Mouse (Mus musculus) limb, embryonic 15.5 days (tissue): ENCODE measurements around the gene Apobr. TPM values are rescaled to one million over a fixed set of nuclear protein-coding genes. Genes with fewer than 3 reads are reported as not detected.

Experiments used
- ATAC-seq: fragments of 200-750 bp; cut with Nextera tagmentation; 2 replicates; pipeline ENCODE4 v1.8.0; 2017; ENCODE audit warnings: low read depth, moderate TSS enrichment; ENCODE audit not compliant: insufficient number of reproducible peaks, low FRiP score, low TSS enrichment
- H3K27ac ChIP-seq: fragments of 300-500 bp; sonication (generic); 2 replicates; pipeline ENCODE4 v1.5.1; 2015; ENCODE audit warnings: moderate library complexity, mild to moderate bottlenecking, inconsistent platforms
- H3K27me3 ChIP-seq: fragments of 300-500 bp; sonication (generic); 2 replicates; pipeline ENCODE4 v1.6.1; 2015; ENCODE audit warnings: inconsistent platforms
- H3K36me3 ChIP-seq: fragments of 300-500 bp; sonication (generic); 2 replicates; pipeline ENCODE4 v1.6.1; 2015; ENCODE audit warnings: inconsistent platforms
- H3K4me1 ChIP-seq: fragments of 300-500 bp; sonication (generic); 2 replicates; pipeline ENCODE4 v1.6.1; 2015; ENCODE audit warnings: inconsistent platforms
- H3K4me2 ChIP-seq: fragments of 300-500 bp; sonication (generic); 2 replicates; pipeline ENCODE4 v1.6.1; 2015; ENCODE audit warnings: mild to moderate bottlenecking, inconsistent platforms
- H3K4me3 ChIP-seq: fragments of 300-500 bp; sonication (generic); 2 replicates; pipeline ENCODE4 v1.5.1; 2015; ENCODE audit warnings: mild to moderate bottlenecking, inconsistent platforms
- H3K9ac ChIP-seq: fragments of 300-500 bp; sonication (generic); 2 replicates; pipeline ENCODE4 v1.6.1; 2015; ENCODE audit warnings: inconsistent platforms
- H3K9me3 ChIP-seq: fragments of 300-500 bp; sonication (generic); 2 replicates; pipeline ENCODE4 v1.6.1; 2016; ENCODE audit warnings: inconsistent platforms
- WGBS: fragments of 180-500 bp; shearing (Covaris S2); methylation state at CpG from one replicate; pipeline ENCODE4 v1.1.7; 2015; 5-methylcytosine and 5-hydroxymethylcytosine counted together
- polyA plus RNA-seq: library from polyadenylated mRNA; unstranded; fragments of >200 nt; fragmentation: Nextera tagmentation; extraction: Ambion mirVana; gene quantifications from 2 replicates; pipeline ENCODE4 v1.2.1, GENCODE M21; 2015

Gene Apobr
- polyA plus RNA-seq, 1 experiment from 2014 or later: 0.79 TPM

- WGBS: 86% methylated on average over 6 of the region's 6 CpGs
- Histone ChIP-seq H3K36me3 (peaks cover 21% of the 10 kb centered on the region), H3K9ac (no peak overlapping the region), H3K4me2 (no peak overlapping the region), H3K27ac (no peak overlapping the region), H3K4me1 (peaks cover 17% of the 10 kb centered on the region), H3K9me3 (no peaks in the 10 kb centered on the region), H3K4me3 (no peak overlapping the region), H3K27me3 (peaks cover 4% of the 10 kb centered on the region; the same call in 1 of the 2 replicates)
- ATAC-seq: no peak
These were observed 3.1 kb upstream of the Apobr start for GRCm38 (mm10) chr7:126581661-126582060.

- no peaks in the 10 kb centered on the region for H3K9me3 ChIP-seq
- peaks cover 14% of the 10 kb centered on the region for H3K36me3 ChIP-seq
- H3K4me2 ChIP-seq: peak overlapping the region; percentile 88
- ATAC-seq: peak; percentile 30
- peak overlapping the region; percentile 40 for H3K9ac ChIP-seq
- H3K4me1 ChIP-seq: peaks cover 20% of the 10 kb centered on the region
- WGBS: 2% methylated on average over 20 of the region's 20 CpGs
- peak overlapping the region; percentile 61 for H3K4me3 ChIP-seq
- peaks cover 8% of the 10 kb centered on the region; the same call in 1 of the 2 replicates for H3K27me3 ChIP-seq
- peak overlapping the region; percentile 91 for H3K27ac ChIP-seq
These were observed 2.0 kb upstream of the Apobr start for GRCm38 (mm10) chr7:126582759-126583158.

- WGBS: under 1% methylated on average over 22 of the region's 22 CpGs
These were observed 1.5 kb upstream of the Apobr start for GRCm38 (mm10) chr7:126583251-126583709.

DNA sequence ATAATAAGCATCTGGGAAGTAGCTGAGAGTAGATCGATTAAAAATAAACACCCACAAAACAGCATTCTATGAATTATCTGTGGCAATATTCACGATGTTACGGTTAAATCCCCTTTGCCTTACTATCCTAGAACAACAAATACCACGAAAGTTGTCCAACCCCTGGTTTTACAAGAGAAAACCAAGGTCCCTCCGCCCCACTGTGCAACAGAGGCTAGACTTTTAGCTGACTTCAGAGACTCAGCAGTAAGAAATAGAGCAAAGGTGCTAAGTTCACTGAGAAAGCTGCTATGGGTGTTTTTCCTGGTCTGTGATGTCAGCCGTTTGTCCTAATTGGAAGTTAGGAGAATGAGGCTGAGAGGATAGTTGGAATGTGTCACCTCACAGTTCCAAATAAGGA lies 981 bp upstream of the Apobr start:
- peaks cover 25% of the 10 kb centered on the region for H3K4me1 ChIP-seq
- no peak overlapping the region for H3K9ac ChIP-seq
- H3K4me3 ChIP-seq: peak overlapping the region; percentile 61
- H3K4me2 ChIP-seq: peak overlapping the region; percentile 88
- ATAC-seq: no peak
- H3K9me3 ChIP-seq: no peaks in the 10 kb centered on the region
- WGBS: 53% methylated on average over 6 of the region's 6 CpGs
- H3K27me3 ChIP-seq: peaks cover 8% of the 10 kb centered on the region; the same call in 1 of the 2 replicates
- peak overlapping the region; percentile 91 for H3K27ac ChIP-seq
- peaks cover 5% of the 10 kb centered on the region for H3K36me3 ChIP-seq

More at GRCm38 (mm10) chr7:126583251-126583709, 1.5 kb upstream of the Apobr start:
- H3K27ac ChIP-seq: peak overlapping the region; percentile 91
- no peaks in the 10 kb centered on the region for H3K9me3 ChIP-seq
- H3K4me2 ChIP-seq: peak overlapping the region; percentile 88
- peak overlapping the region; percentile 61 for H3K4me3 ChIP-seq
- H3K36me3 ChIP-seq: peaks cover 10% of the 10 kb centered on the region
- peak; percentile 84; the same call in 1 of the 2 replicates for ATAC-seq
- H3K27me3 ChIP-seq: peaks cover 8% of the 10 kb centered on the region; the same call in 1 of the 2 replicates
- peak overlapping the region; percentile 40 for H3K9ac ChIP-seq
- peaks cover 25% of the 10 kb centered on the region for H3K4me1 ChIP-seq

- 69% methylated on average over 6 of the region's 6 CpGs for WGBS
These were observed 975 bp downstream of the Apobr start, which contains the start of gene Cln3 for GRCm38 (mm10) chr7:126585717-126586116. Gene Cln3 (minus strand): TSS chr7:126585817.

GRCm38 (mm10) chr7:126586839-126587238 lies 2.1 kb downstream of the Apobr start:
- WGBS: 54% methylated on average over 8 of the region's 8 CpGs
- H3K9ac ChIP-seq: no peak overlapping the region
- no peak for ATAC-seq

More at GRCm38 (mm10) chr7:126585717-126586116, 975 bp downstream of the Apobr start, which contains the start of gene Cln3:
- no peak for ATAC-seq
- Histone ChIP-seq H3K4me3 (no peak within 1 kb of the TSS), H3K9ac (no peak within 1 kb of the TSS), H3K9me3 (no peaks in the 10 kb centered on the region), H3K27ac (no peak within 1 kb of the TSS), H3K4me2 (no peak within 1 kb of the TSS), H3K36me3 (0 out of 2 replicates have a peak, but pooled peaks cover 4% of the 10 kb centered on the region), H3K4me1 (peaks cover 25% of the 10 kb centered on the region), H3K27me3 (peaks cover 8% of the 10 kb centered on the region; the same call in 1 of the 2 replicates)

GRCm38 (mm10) chr7:126587779-126588178 lies 3.0 kb downstream of the Apobr start:
- ATAC-seq: 0 out of 2 replicates have a peak, but pooled peaks have one; percentile 11
- 10% methylated on average over 16 of the region's 16 CpGs for WGBS
- no peaks in the 10 kb centered on the region for H3K36me3 ChIP-seq
- H3K27me3 ChIP-seq: peaks cover 8% of the 10 kb centered on the region; the same call in 1 of the 2 replicates
- peak overlapping the region; percentile 19 for H3K4me3 ChIP-seq
- H3K4me1 ChIP-seq: peaks cover 15% of the 10 kb centered on the region; the same call in 1 of the 2 replicates
- H3K4me2 ChIP-seq: peak overlapping the region; percentile 44
- H3K9ac ChIP-seq: 0 out of 2 replicates have a peak overlapping the region, but pooled peaks have one; percentile 10
- H3K9me3 ChIP-seq: no peaks in the 10 kb centered on the region
- H3K27ac ChIP-seq: no peak overlapping the region

More at GRCm38 (mm10) chr7:126586839-126587238, 2.1 kb downstream of the Apobr start:
- Histone ChIP-seq H3K4me2 (no peak overlapping the region), H3K4me1 (peaks cover 22% of the 10 kb centered on the region), H3K27ac (no peak overlapping the region), H3K9me3 (no peaks in the 10 kb centered on the region), H3K27me3 (peaks cover 8% of the 10 kb centered on the region; the same call in 1 of the 2 replicates), H3K4me3 (no peak overlapping the region), H3K36me3 (no peaks in the 10 kb centered on the region)

DNA sequence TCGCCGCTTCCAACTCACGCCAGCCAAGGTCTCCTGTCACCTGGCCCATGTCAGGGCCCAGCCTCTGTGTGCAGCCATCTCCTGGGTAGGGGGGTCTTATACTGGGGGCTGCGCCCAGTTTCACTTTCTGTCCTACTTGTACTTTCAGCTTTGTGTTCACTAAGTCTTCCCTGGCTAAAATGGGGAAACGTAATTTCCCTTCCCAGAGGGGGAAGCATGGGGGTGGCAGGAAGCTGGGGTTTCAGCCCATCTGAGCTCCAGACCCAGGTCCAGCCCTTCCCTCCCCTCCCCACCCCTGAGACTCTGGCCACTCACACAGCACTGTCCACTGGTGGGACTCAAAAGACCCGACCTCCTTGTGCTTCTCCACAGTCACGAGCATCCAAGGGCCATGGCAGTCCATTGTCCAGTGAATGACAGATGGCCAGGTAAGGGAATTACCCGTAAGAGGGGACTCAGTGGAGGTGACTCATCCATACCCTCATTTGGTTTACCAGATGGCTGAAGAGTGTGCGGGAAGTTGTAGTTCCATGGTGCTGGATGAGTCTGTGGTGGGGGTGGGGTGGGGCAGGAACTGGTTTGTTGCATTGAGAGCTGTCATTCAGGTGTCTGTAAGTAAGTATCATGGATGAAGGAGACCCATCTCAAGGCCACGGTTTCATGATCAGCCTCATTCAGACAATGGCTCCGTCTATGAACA lies 10.3 kb downstream of the Apobr start, which contains the start of gene Il27:
TSS of gene Il27 (minus strand) at position 80 of the 700 bp plus-strand sequence.
- 0 out of 2 replicates have a peak, but pooled peaks cover 3% of the 10 kb centered on the region for H3K27me3 ChIP-seq
- H3K9ac ChIP-seq: no peak within 1 kb of the TSS
- H3K4me2 ChIP-seq: no peak within 1 kb of the TSS
- H3K36me3 ChIP-seq: no peaks in the 10 kb centered on the region
- H3K4me3 ChIP-seq: no peak within 1 kb of the TSS
- 78% methylated on average over 11 of the region's 11 CpGs for WGBS
- no peak for ATAC-seq
- no peak within 1 kb of the TSS for H3K27ac ChIP-seq
- no peaks in the 10 kb centered on the region for H3K4me1 ChIP-seq
- H3K9me3 ChIP-seq: no peaks in the 10 kb centered on the region

DNA sequence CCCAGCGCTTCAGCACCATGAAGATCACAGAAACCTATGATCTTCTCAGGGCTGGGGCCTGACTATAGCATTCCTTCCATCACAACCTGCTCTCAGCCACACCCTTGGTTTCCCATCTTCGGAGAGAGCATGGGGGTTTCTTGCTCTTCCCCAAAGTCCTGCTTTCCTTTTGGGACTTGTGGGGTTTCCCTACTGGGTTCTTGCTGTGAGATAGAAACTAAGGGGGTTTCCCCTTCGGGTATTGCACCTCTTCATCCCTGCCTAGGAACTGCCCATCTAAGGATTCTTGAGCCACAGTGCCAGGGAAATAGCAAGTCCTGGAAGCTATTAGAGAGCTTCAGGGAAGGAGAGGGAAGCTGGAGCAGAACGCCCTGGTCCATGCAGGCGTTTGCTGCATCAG lies 11.1 kb downstream of the Apobr start:
- ATAC-seq: no peak
- no peaks in the 10 kb centered on the region for H3K9me3 ChIP-seq
- no peak overlapping the region for H3K4me2 ChIP-seq
- H3K27me3 ChIP-seq: 0 out of 2 replicates have a peak, but pooled peaks cover 3% of the 10 kb centered on the region
- 76% methylated on average over 5 of the region's 5 CpGs for WGBS
- H3K4me3 ChIP-seq: no peak overlapping the region
- no peak overlapping the region for H3K9ac ChIP-seq
- H3K27ac ChIP-seq: no peak overlapping the region
- H3K4me1 ChIP-seq: no peaks in the 10 kb centered on the region
- H3K36me3 ChIP-seq: no peaks in the 10 kb centered on the region

GRCm38 (mm10) chr7:126596414-126596813 lies 11.7 kb downstream of the Apobr start:
- H3K27me3 ChIP-seq: 0 out of 2 replicates have a peak, but pooled peaks cover 3% of the 10 kb centered on the region
- WGBS: 51% methylated on average over 6 of the region's 6 CpGs
- no peaks in the 10 kb centered on the region for H3K4me1 ChIP-seq
- H3K4me3 ChIP-seq: no peak overlapping the region
- H3K36me3 ChIP-seq: no peaks in the 10 kb centered on the region
- H3K4me2 ChIP-seq: no peak overlapping the region
- no peak overlapping the region for H3K27ac ChIP-seq
- no peak for ATAC-seq
- no peak overlapping the region for H3K9ac ChIP-seq
- H3K9me3 ChIP-seq: no peaks in the 10 kb centered on the region

GRCm38 (mm10) chr7:126598919-126599318 lies 14.2 kb downstream of the Apobr start:
- Histone ChIP-seq H3K9me3 (no peaks in the 10 kb centered on the region), H3K36me3 (no peaks in the 10 kb centered on the region), H3K27me3 (0 out of 2 replicates have a peak, but pooled peaks cover 3% of the 10 kb centered on the region), H3K4me2 (no peak overlapping the region), H3K27ac (0 out of 2 replicates have a peak overlapping the region, but pooled peaks have one; percentile 12), H3K4me3 (no peak overlapping the region), H3K4me1 (no peaks in the 10 kb centered on the region), H3K9ac (no peak overlapping the region)
- 79% methylated on average over 6 of the region's 6 CpGs for WGBS
- ATAC-seq: no peak

GRCm38 (mm10) chr7:126601896-126602295 lies 17.2 kb downstream of the Apobr start:
- H3K4me3 ChIP-seq: no peak overlapping the region
- no peaks in the 10 kb centered on the region for H3K9me3 ChIP-seq
- no peak overlapping the region for H3K4me2 ChIP-seq
- no peak overlapping the region for H3K27ac ChIP-seq
- 53% methylated on average over 4 of the region's 5 CpGs for WGBS
- H3K27me3 ChIP-seq: no peaks in the 10 kb centered on the region
- ATAC-seq: no peak
- no peak overlapping the region for H3K9ac ChIP-seq
- H3K4me1 ChIP-seq: no peaks in the 10 kb centered on the region
- no peaks in the 10 kb centered on the region for H3K36me3 ChIP-seq
